Mouse (Mus musculus) adrenal gland, postnatal 25 days (tissue): Measurements from ENCODE around the gene Cox4i2. TPM values are rescaled to one million over a fixed set of nuclear protein-coding genes. Genes with fewer than 3 reads are reported as not detected.
A peak's percentile ranks its signal among the peaks of the same experiment; 100 is the strongest.

Experiments used
- DNase-seq: peaks from one replicate; pipeline ENCODE4 v3.0.0; 2021; ENCODE audit warnings: mixed read lengths
- total RNA-seq: library from RNA; stranded (reverse); gene quantifications from 2 replicates; pipeline ENCODE4 v1.2.3, GENCODE M21; 2021

The Cox4i2 gene
- total RNA-seq, 1 experiment from 2014 or later, result 4.3 TPM

- DNase-seq, result no peak
Measured at GRCm38 (mm10) chr2:152769677-152770076, 15.7 kb downstream of the Cox4i2 start.

- DNase-seq, result no peak
Measured at GRCm38 (mm10) chr2:152771571-152771970, 17.6 kb downstream of the Cox4i2 start.

- no peak for DNase-seq
Measured at GRCm38 (mm10) chr2:152772231-152772630, 18.3 kb downstream of the Cox4i2 start.

- no peak for DNase-seq
Measured at GRCm38 (mm10) chr2:152775357-152775756, 21.4 kb downstream of the Cox4i2 start.

- DNase-seq, result no peak
Measured at GRCm38 (mm10) chr2:152776019-152776418, 22.0 kb downstream of the Cox4i2 start.

GRCm38 (mm10) chr2:152776435-152776834 lies 22.5 kb downstream of the Cox4i2 start:
- DNase-seq, result no peak

GRCm38 (mm10) chr2:152777081-152777480 lies 23.1 kb downstream of the Cox4i2 start:
- DNase-seq, result no peak

GRCm38 (mm10) chr2:152780466-152780865 lies 26.5 kb downstream of the Cox4i2 start:
- peak; percentile 78 for DNase-seq

GRCm38 (mm10) chr2:152781031-152781711 lies 27.2 kb downstream of the Cox4i2 start:
- DNase-seq, result peak; percentile 33

GRCm38 (mm10) chr2:152782656-152783055 lies 28.7 kb downstream of the Cox4i2 start:
- DNase-seq, result peak; percentile 50

- no peak for DNase-seq
Measured at GRCm38 (mm10) chr2:152783241-152783640, 29.3 kb downstream of the Cox4i2 start.

GRCm38 (mm10) chr2:152784640-152785039 lies 30.7 kb downstream of the Cox4i2 start:
- no peak for DNase-seq

GRCm38 (mm10) chr2:152785446-152786350 lies 31.7 kb downstream of the Cox4i2 start:
- peak; percentile 75 for DNase-seq

GRCm38 (mm10) chr2:152787136-152787535 lies 33.2 kb downstream of the Cox4i2 start:
- no peak for DNase-seq

- DNase-seq, result no peak
Measured at GRCm38 (mm10) chr2:152787543-152787942, 33.6 kb downstream of the Cox4i2 start.

GRCm38 (mm10) chr2:152788892-152789421 lies 35.0 kb downstream of the Cox4i2 start:
- DNase-seq, result peak; percentile 19

- DNase-seq, result peak; percentile 9
Measured at GRCm38 (mm10) chr2:152789591-152789999, 35.6 kb downstream of the Cox4i2 start.

- no peak for DNase-seq
Measured at GRCm38 (mm10) chr2:152792461-152792860, 38.5 kb downstream of the Cox4i2 start.

- no peak for DNase-seq
Measured at GRCm38 (mm10) chr2:152793381-152793780, 39.4 kb downstream of the Cox4i2 start.

GRCm38 (mm10) chr2:152794281-152794827 lies 40.4 kb downstream of the Cox4i2 start:
- no peak for DNase-seq

- no peak for DNase-seq
Measured at GRCm38 (mm10) chr2:152797589-152797988, 43.6 kb downstream of the Cox4i2 start.

- DNase-seq, result no peak
Measured at GRCm38 (mm10) chr2:152799954-152800761, 46.2 kb downstream of the Cox4i2 start.
